Mouse (Mus musculus) CD4-positive, CD25-positive, alpha-beta regulatory T cell, adult 4 months (primary cell): ENCODE measurements around the gene Nr2c2ap. TPM values are rescaled to one million over a fixed set of nuclear protein-coding genes. Genes with fewer than 3 reads are reported as not detected.
A peak's percentile ranks its signal among the peaks of the same experiment; 100 is the strongest.

Experiments
- ATAC-seq: one replicate; pipeline ENCODE4 v1.8.0; 2017
- polyA plus RNA-seq, 2 experiments: library from polyadenylated mRNA; unstranded; fragments of 100-300 nt; shearing (Covaris generic); gene quantifications; one replicate each; pipeline ENCODE4 v1.2.1; 2017

Nr2c2ap gene
- 10 to 100 TPM; 43.0 to 59.3 TPM for polyA plus RNA-seq

GRCm38 (mm10) chr8:70131166-70131883, at the start of gene Nr2c2ap:
Gene Nr2c2ap (plus strand): TSS chr8:70131333.
- ATAC-seq, result peak; percentile 98

GRCm38 (mm10) chr8:70081976-70082375, 49.2 kb upstream of the Nr2c2ap start:
- no peak for ATAC-seq

- no peak for ATAC-seq
Observed at GRCm38 (mm10) chr8:70083285-70083684, 47.8 kb upstream of the Nr2c2ap start, which contains the start of gene Hapln4. Gene Hapln4 (plus strand): TSS chr8:70083457.

- ATAC-seq, result no peak
Observed at GRCm38 (mm10) chr8:70084191-70085065, 46.7 kb upstream of the Nr2c2ap start.

- ATAC-seq, result no peak
Observed at GRCm38 (mm10) chr8:70086151-70086550, 45.0 kb upstream of the Nr2c2ap start.

- no peak for ATAC-seq
Observed at GRCm38 (mm10) chr8:70087237-70087636, 43.9 kb upstream of the Nr2c2ap start.

GRCm38 (mm10) chr8:70087836-70088650, 43.1 kb upstream of the Nr2c2ap start:
- no peak for ATAC-seq

GRCm38 (mm10) chr8:70089296-70089960, 41.7 kb upstream of the Nr2c2ap start:
- no peak for ATAC-seq

GRCm38 (mm10) chr8:70092786-70093185, 38.3 kb upstream of the Nr2c2ap start:
- ATAC-seq, result no peak

GRCm38 (mm10) chr8:70099276-70099675, 31.9 kb upstream of the Nr2c2ap start:
- ATAC-seq, result no peak

GRCm38 (mm10) chr8:70100241-70100640, 30.9 kb upstream of the Nr2c2ap start:
- ATAC-seq, result no peak

- peak; percentile 74 for ATAC-seq
Observed at GRCm38 (mm10) chr8:70104506-70104905, 26.6 kb upstream of the Nr2c2ap start.

- no peak for ATAC-seq
Observed at GRCm38 (mm10) chr8:70104922-70105321, 26.2 kb upstream of the Nr2c2ap start.

GRCm38 (mm10) chr8:70110451-70110850, 20.7 kb upstream of the Nr2c2ap start:
- ATAC-seq, result no peak

- no peak for ATAC-seq
Observed at GRCm38 (mm10) chr8:70111192-70111795, 19.8 kb upstream of the Nr2c2ap start.

- ATAC-seq, result no peak
Observed at GRCm38 (mm10) chr8:70112401-70113016, 18.6 kb upstream of the Nr2c2ap start.

- ATAC-seq, result no peak
Observed at GRCm38 (mm10) chr8:70114488-70114887, 16.6 kb upstream of the Nr2c2ap start.

- ATAC-seq, result no peak
Observed at GRCm38 (mm10) chr8:70114892-70115291, 16.2 kb upstream of the Nr2c2ap start.

GRCm38 (mm10) chr8:70117611-70118010, 13.5 kb upstream of the Nr2c2ap start:
- no peak for ATAC-seq

GRCm38 (mm10) chr8:70118726-70119700, 12.1 kb upstream of the Nr2c2ap start:
- ATAC-seq, result no peak
